ENCODE assay signal across 22 mouse cellular contexts in genomic region chr6:131370767-131371166, GRCm38 (mm10).
"Had no signal": no experiment of that assay in that cellular context is flagged by ENCODE, and none has a peak within 500 bp of the region (broad histone marks: within the 10 kb centered on the region; RNA-seq: fewer than 3 reads in every experiment).

No protein-coding gene starts in this region.

- DNase-seq: gastrocnemius, postnatal 10 days; gastrocnemius, postnatal 36 days; heart, adult 2 months; heart, postnatal 14 days; heart, postnatal 36 days; kidney, adult 18-20 months; kidney, adult 8-10 months; liver; liver, embryonic 13.5 days had no signal

- H3K4me2 ChIP-seq: heart, embryonic 11.5 days; heart, embryonic 15.5 days; hindbrain, embryonic 13.5 days; hindbrain, embryonic 15.5 days; limb, embryonic 12.5 days; liver, embryonic 11.5 days; liver, embryonic 13.5 days; liver, embryonic 15.5 days had no signal

- H3K27ac ChIP-seq: heart, adult 2 months; heart, embryonic 15.5 days; hindbrain, embryonic 13.5 days; hindbrain, embryonic 15.5 days; hindbrain, postnatal 0 days; layer of hippocampus, adult 2 months; left cerebral cortex, adult 2 months; limb, embryonic 10.5 days; limb, embryonic 12.5 days; liver, embryonic 13.5 days; liver, embryonic 15.5 days had no signal

- H3K27me3 ChIP-seq: heart, embryonic 15.5 days; hindbrain, embryonic 13.5 days; hindbrain, embryonic 15.5 days; limb, embryonic 12.5 days; liver, embryonic 13.5 days; liver, embryonic 15.5 days had no signal

- H3K9ac ChIP-seq: heart, embryonic 15.5 days; hindbrain, embryonic 13.5 days; hindbrain, embryonic 15.5 days; limb, embryonic 12.5 days; liver, embryonic 13.5 days; liver, embryonic 15.5 days; liver, postnatal 0 days had no signal

- H3K9me3 ChIP-seq: heart, embryonic 15.5 days; hindbrain, embryonic 13.5 days; hindbrain, embryonic 15.5 days; limb, embryonic 10.5 days; limb, embryonic 12.5 days; liver, embryonic 13.5 days; liver, embryonic 15.5 days had no signal

- ATAC-seq: hindbrain, postnatal 0 days; intestine, embryonic 16.5 days had no signal

- H3K4me1 ChIP-seq: hindbrain, embryonic 13.5 days; hindbrain, embryonic 15.5 days; limb, embryonic 10.5 days; limb, embryonic 12.5 days had no signal

- H3K4me3 ChIP-seq: heart, adult 2 months; heart, embryonic 15.5 days; hindbrain, embryonic 13.5 days; hindbrain, embryonic 15.5 days; layer of hippocampus, adult 2 months; left cerebral cortex, adult 2 months; limb, embryonic 10.5 days; limb, embryonic 12.5 days; liver, embryonic 13.5 days; liver, embryonic 15.5 days had no signal
